Mouse (Mus musculus) cortical plate, adult 2 months (tissue): ENCODE results near the gene Prmt9. TPM values are rescaled to one million over a fixed set of nuclear protein-coding genes. Genes with fewer than 3 reads are reported as not detected.

Source experiments
- H3K27ac ChIP-seq: fragments of 200-500 bp; 2 replicates; pipeline ENCODE4 v1.5.1; 2012; ENCODE audit warnings: low read length, control low read depth, inconsistent platforms; ENCODE audit not compliant: insufficient read depth
- H3K4me1 ChIP-seq: fragments of 200-500 bp; 2 replicates; pipeline ENCODE4 v1.6.1; 2011; ENCODE audit warnings: low read length; ENCODE audit not compliant: control insufficient read depth, insufficient read depth
- H3K4me3 ChIP-seq: fragments of 200-500 bp; 2 replicates; pipeline ENCODE4 v1.5.1; 2011; ENCODE audit warnings: mild to moderate bottlenecking, low read length, control low read depth; ENCODE audit not compliant: insufficient read depth
- CTCF ChIP-seq: fragments of 200-500 bp; IDR thresholded peaks from 2 replicates; pipeline ENCODE4 v1.5.1; 2011; ENCODE audit warnings: mild to moderate bottlenecking, control low read depth, low read length; ENCODE audit not compliant: insufficient read depth; ENCODE audit errors: extremely low read depth
- POLR2A ChIP-seq: fragments of 200-500 bp; IDR thresholded peaks from 2 replicates; pipeline ENCODE4 v1.6.1; 2011; ENCODE audit warnings: mild to moderate bottlenecking, low read length, control low read depth; ENCODE audit not compliant: insufficient read depth; ENCODE audit errors: extremely low read depth
- polyA plus RNA-seq: library from polyadenylated mRNA; depleted of rRNA; stranded (reverse); fragments of >200 nt; gene quantifications from 2 replicates; pipeline ENCODE4 v1.2.3, GENCODE M21; 2012

Gene Prmt9
- polyA plus RNA-seq, 1 experiment, result 19.4 TPM

GRCm38 (mm10) chr8:77515786-77516185, 33.4 kb upstream of the Prmt9 start:
- H3K4me1 ChIP-seq, result peaks cover 3% of the 10 kb centered on the region
- peak overlapping the region; percentile 15; the same call in 1 of the 2 replicates for H3K4me3 ChIP-seq
- H3K27ac ChIP-seq, result no peak overlapping the region
- TF ChIP-seq CTCF (no peak), POLR2A (no peak)

- Histone ChIP-seq H3K4me1 (peaks cover 3% of the 10 kb centered on the region), H3K4me3 (peak overlapping the region; percentile 96), H3K27ac (no peak overlapping the region)
- TF ChIP-seq CTCF, result no peak
- no peak for TF ChIP-seq POLR2A
Measured at GRCm38 (mm10) chr8:77516845-77517244, 32.4 kb upstream of the Prmt9 start.

DNA sequence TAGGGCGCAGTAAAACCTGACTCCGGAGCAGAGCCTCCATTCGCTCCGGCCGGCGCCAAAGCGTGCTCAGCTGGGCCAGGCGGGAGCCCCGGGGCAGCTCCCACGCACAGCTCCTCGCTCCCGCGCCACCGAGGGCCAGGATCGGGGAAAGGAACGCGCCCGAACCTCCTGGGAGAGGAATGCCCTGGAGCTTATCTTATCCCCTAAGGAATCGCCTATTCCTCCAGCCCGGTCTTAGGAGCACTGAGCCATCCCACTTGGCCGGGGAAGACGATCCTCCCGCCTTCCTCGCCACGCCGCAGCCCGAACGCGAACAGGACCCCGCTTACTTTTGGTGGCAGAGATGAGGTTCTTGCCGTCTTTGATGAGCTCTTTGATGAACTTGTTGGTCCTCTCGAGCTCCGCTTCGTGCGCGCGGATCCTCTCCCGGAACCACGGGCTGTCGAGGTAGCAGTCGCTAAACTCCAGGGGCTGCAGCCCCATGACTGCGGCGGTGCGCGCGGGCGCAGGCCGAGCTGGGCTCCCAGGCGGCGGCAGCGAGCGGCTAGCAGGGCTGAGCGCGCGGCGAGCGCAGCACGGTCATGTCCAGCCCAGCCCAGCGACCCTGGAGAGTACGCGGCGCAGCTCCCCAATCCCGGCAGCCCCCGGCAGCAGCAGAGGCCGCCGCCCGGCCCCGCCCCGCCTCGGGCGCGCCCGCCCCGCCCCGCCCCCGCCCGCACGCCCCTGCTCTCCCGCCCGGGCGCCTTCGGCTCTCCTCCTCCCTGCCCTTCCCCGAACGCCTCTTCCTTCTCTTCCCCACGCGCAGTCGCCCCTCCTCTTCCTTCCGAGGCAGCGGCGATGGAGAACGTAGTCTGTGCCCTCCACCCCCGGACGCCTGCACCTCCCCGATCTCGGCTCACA, 31.6 kb upstream of the Prmt9 start, which contains the start of gene Arhgap10:
TSS of gene Arhgap10 (minus strand) at position 653 of the 900 bp plus-strand sequence.
- H3K4me3 ChIP-seq, result peak within 1 kb of the TSS; percentile 96
- H3K4me1 ChIP-seq, result peaks cover 3% of the 10 kb centered on the region
- peak within 1 kb of the TSS; percentile 86; the same call in 1 of the 2 replicates for H3K27ac ChIP-seq
- TF ChIP-seq CTCF (no peak), POLR2A (peak; percentile 4; the same call in 1 of the 2 replicates)

GRCm38 (mm10) chr8:77518201-77519115, 30.7 kb upstream of the Prmt9 start:
- peak overlapping the region; percentile 96 for H3K4me3 ChIP-seq
- peaks cover 3% of the 10 kb centered on the region for H3K4me1 ChIP-seq
- TF ChIP-seq POLR2A (no peak), CTCF (no peak)
- peak overlapping the region; percentile 27; the same call in 1 of the 2 replicates for H3K27ac ChIP-seq

DNA sequence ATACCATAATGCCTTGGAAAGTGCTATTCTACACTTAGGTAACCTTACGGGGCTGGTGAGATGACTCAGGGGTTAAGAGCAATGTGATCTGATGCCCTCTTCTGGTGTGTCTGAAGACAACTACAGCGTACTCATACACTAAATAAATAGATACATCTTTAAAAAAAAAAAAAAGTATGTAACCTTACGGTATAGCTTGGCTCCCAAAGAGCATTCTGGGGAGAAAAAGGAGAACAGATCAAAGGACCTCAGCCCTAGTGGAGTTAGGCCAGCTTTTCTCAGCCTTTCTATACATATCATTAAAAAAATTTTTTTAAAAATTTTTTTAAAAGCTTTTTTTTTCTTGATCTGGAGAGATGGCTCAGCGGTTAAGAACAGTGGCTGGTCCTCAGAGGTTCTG, 28.6 kb upstream of the Prmt9 start:
- no peak for TF ChIP-seq POLR2A
- TF ChIP-seq CTCF, result no peak
- H3K4me1 ChIP-seq, result peaks cover 3% of the 10 kb centered on the region
- H3K27ac ChIP-seq, result no peak overlapping the region
- H3K4me3 ChIP-seq, result no peak overlapping the region

DNA sequence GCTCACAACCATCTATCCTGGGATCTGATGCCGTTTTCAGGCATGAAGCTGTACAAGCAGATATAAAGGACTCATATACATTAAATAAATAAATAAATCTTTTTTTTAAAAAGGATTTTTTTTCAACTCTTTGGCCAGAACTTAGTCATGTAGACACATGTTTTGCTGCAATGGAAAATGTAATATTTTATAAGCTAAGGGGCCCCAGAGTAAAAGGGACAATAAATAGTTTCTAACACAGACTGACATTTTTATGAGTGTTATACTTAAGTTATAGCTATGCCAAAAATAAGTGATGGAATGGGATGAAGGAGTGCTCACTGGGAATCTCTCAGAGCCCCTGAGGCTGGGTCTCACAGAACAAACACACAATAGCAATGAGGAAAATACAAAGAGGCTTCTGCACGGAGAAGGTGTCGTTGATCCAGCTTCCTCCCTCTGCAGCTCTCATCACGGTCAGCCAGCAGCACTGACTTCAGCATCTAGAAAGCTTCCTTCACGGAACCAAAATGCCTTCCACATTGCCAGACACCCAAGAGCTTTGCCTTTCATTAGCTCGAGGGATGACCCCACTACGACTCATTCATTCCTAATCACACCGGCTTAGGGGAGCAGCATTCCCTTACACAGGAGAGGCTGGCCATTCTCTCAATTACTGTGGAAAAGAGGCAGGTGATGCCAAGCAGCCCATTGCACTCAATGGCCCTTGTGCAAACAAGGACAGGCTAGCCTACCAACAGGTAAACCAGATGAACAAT, 28.0 kb upstream of the Prmt9 start:
- TF ChIP-seq POLR2A (no peak), CTCF (no peak)
- Histone ChIP-seq H3K4me1 (peaks cover 1% of the 10 kb centered on the region; the same call in 1 of the 2 replicates), H3K27ac (no peak overlapping the region), H3K4me3 (no peak overlapping the region)

DNA sequence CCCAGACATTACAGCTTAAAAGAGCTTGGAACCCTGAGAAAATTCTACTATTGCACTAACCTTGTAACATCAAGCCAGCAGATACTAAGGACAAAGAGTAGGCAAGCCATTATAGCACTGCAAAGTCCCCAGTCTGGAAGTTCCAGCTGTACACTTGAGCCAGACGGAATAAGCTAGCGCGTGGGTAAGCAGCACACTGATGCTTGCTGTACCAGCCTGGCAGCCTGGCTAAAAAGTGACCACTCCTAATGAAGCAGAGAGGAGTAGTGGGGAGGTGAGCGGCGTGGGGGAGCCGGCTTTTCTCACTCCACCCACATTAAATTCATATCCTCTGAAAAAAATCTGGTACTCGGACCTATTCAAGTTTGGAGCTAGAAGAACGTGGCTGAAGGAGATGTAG, 26.2 kb upstream of the Prmt9 start:
- TF ChIP-seq POLR2A, result no peak
- no peak for TF ChIP-seq CTCF
- Histone ChIP-seq H3K27ac (no peak overlapping the region), H3K4me1 (no peaks in the 10 kb centered on the region), H3K4me3 (no peak overlapping the region)

DNA sequence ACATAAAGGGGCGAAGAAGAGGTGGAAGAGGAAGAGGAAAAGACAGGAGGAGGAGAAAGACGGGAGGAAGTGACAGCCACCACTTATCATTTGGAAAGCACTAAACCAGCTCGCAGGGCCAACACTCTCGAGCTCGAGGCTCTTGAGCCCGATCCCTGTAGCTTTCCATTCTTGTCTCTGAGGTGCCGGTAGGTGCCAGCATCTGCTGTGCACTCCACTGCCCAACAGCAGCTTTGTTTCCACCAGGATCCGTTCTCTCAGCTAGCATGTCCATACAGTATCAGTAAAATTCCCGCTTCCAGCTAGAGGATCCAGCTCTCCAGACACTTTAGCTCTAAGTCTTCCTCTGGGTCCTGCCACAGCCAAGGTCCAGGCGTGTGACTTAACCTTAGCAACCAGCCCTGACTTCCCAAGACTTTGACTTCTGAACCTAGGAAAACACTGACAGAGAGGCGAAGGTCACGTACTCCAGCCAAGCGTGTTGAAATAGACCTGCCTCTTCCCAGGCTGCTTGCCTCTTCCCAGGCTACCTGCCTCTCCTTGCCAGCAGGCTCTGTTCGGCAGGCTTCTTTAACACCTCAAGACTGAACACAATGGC, 25.1 kb upstream of the Prmt9 start:
- Histone ChIP-seq H3K4me3 (no peak overlapping the region), H3K27ac (no peak overlapping the region), H3K4me1 (no peaks in the 10 kb centered on the region)
- TF ChIP-seq CTCF (no peak), POLR2A (no peak)

DNA sequence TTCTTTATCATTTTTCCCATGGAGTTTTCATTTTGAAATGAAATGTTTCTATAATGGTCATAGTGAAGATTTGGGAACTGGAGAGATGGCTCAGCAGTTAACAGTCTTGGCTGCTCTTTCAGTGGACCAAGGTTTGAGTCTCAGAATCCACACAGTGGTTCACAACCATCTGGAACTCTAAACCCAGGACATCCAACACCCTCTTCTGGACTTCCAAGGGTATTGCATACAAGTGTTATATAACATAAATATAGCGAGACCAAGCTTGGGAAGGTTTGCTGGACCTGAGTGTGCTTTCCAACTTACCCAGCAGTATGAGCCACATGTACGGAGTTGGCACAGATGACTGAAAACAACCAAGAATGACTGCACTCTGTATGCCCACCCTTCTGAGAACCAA, 24.3 kb upstream of the Prmt9 start:
- Histone ChIP-seq H3K27ac (no peak overlapping the region), H3K4me1 (no peaks in the 10 kb centered on the region), H3K4me3 (no peak overlapping the region)
- TF ChIP-seq POLR2A (no peak), CTCF (no peak)
